Mouse (Mus musculus) heart, embryonic 14.5 days (tissue): Measurements from ENCODE around the gene Spata17. TPM values are rescaled to one million over a fixed set of nuclear protein-coding genes. Genes with fewer than 3 reads are reported as not detected.

ENCODE experiments used
- ATAC-seq: fragments of 200-750 bp; cut with Nextera tagmentation; 2 replicates; pipeline ENCODE4 v1.8.0; 2017; ENCODE audit warnings: low read depth, moderate TSS enrichment; ENCODE audit not compliant: insufficient number of reproducible peaks, insufficient read depth, low FRiP score
- H3K27ac ChIP-seq, 2 experiments: fragments of 200-500 bp in 1 of 2; fragments of 300-500 bp in 1 of 2; sonication (generic) in 1 of 2; replicated peaks in 1 of 2; 2 replicates each; pipeline ENCODE4 v1.5.1; 2012 to 2014; ENCODE audit warnings: low read depth in 2 of 2, low read length in 2 of 2, control low read depth in 1 of 2, mild to moderate bottlenecking in 1 of 2, mixed read lengths in 1 of 2; ENCODE audit not compliant: control insufficient read depth in 1 of 2, insufficient read depth in 1 of 2
- H3K27me3 ChIP-seq: fragments of 300-500 bp; sonication (generic); 2 replicates; pipeline ENCODE4 v1.6.1; 2014; ENCODE audit warnings: mild to moderate bottlenecking, low read length, control low read depth; ENCODE audit not compliant: control insufficient read depth, insufficient read depth
- H3K36me3 ChIP-seq: fragments of 300-500 bp; sonication (generic); 2 replicates; pipeline ENCODE4 v1.6.1; 2014; ENCODE audit warnings: mild to moderate bottlenecking, control low read depth, low read length, mixed read lengths; ENCODE audit not compliant: control insufficient read depth, insufficient read depth
- H3K4me1 ChIP-seq, 2 experiments: fragments of 200-500 bp in 1 of 2; fragments of 300-500 bp in 1 of 2; sonication (generic) in 1 of 2; 2 replicates each; pipeline ENCODE4 v1.6.1; 2012 to 2014; ENCODE audit warnings: low read length in 2 of 2, control low read depth in 1 of 2, mixed read lengths in 1 of 2; ENCODE audit not compliant: control insufficient read depth in 2 of 2, insufficient read depth in 2 of 2
- H3K4me2 ChIP-seq: fragments of 300-500 bp; sonication (generic); 2 replicates; pipeline ENCODE4 v1.6.1; 2014; ENCODE audit warnings: mild to moderate bottlenecking, low read length
- H3K4me3 ChIP-seq, 2 experiments: fragments of 200-500 bp in 1 of 2; fragments of 300-500 bp in 1 of 2; sonication (generic) in 1 of 2; 2 replicates each; pipeline ENCODE4 v1.5.1; 2012 to 2014; ENCODE audit warnings: low read length in 2 of 2, mild to moderate bottlenecking in 2 of 2, control low read depth in 1 of 2, low read depth in 1 of 2, moderate library complexity in 1 of 2; ENCODE audit not compliant: control insufficient read depth in 1 of 2, insufficient read depth in 1 of 2
- H3K9ac ChIP-seq: fragments of 300-500 bp; sonication (generic); 2 replicates; pipeline ENCODE4 v1.6.1; 2014; ENCODE audit warnings: mild to moderate bottlenecking, low read length
- H3K9me3 ChIP-seq: fragments of 300-500 bp; sonication (generic); 2 replicates; pipeline ENCODE4 v1.6.1; 2016; ENCODE audit warnings: low read length, control low read depth; ENCODE audit not compliant: control insufficient read depth
- WGBS: fragments of 180-500 bp; shearing (Covaris S2); extraction: QIAGEN DNeasy Blood & Tissue Kit; methylation state at CpG from one replicate; pipeline ENCODE4 v1.1.7; 2014; 5-methylcytosine and 5-hydroxymethylcytosine counted together
- polyA plus RNA-seq: library from polyadenylated mRNA; unstranded; fragments of >200 nt; fragmentation: Nextera tagmentation; extraction: Ambion mirVana; gene quantifications from 2 replicates; pipeline ENCODE4 v1.2.1, GENCODE M21; 2014

The Spata17 gene
- polyA plus RNA-seq, 1 experiment from 2014 or later = 0.27 TPM

- H3K4me2 ChIP-seq = no peak overlapping the region
- WGBS = 58% methylated on average over 4 of the region's 4 CpGs
- no peaks in the 10 kb centered on the region for H3K27me3 ChIP-seq
- no peak for ATAC-seq
- no peak overlapping the region for H3K9ac ChIP-seq
- H3K27ac ChIP-seq = no peak overlapping the region
- H3K36me3 ChIP-seq = no peaks in the 10 kb centered on the region
- 0 out of 2 replicates have a peak, but pooled peaks cover 5% of the 10 kb centered on the region for H3K9me3 ChIP-seq
- H3K4me1 ChIP-seq = peaks cover 2 to 20% of the 10 kb centered on the region in 2 experiments; a peak in 3 of 4 replicates
- H3K4me3 ChIP-seq = no peak overlapping the region
These were observed 113.1 kb downstream of the Spata17 start for GRCm38 (mm10) chr1:187102130-187102529.

GRCm38 (mm10) chr1:187101202-187101601 is 114.1 kb downstream of the Spata17 start:
- no peak overlapping the region for H3K9ac ChIP-seq
- H3K4me2 ChIP-seq = no peak overlapping the region
- H3K27ac ChIP-seq = no peak overlapping the region
- 0 out of 2 replicates have a peak, but pooled peaks cover 5% of the 10 kb centered on the region for H3K9me3 ChIP-seq
- no peak overlapping the region for H3K4me3 ChIP-seq
- H3K27me3 ChIP-seq = no peaks in the 10 kb centered on the region
- WGBS = 62% methylated on average over 3 of the region's 3 CpGs
- ATAC-seq = no peak
- H3K4me1 ChIP-seq = peaks cover 2 to 20% of the 10 kb centered on the region in 2 experiments; a peak in 3 of 4 replicates
- H3K36me3 ChIP-seq = no peaks in the 10 kb centered on the region

- H3K9me3 ChIP-seq = 0 out of 2 replicates have a peak, but pooled peaks cover under 1% of the 10 kb centered on the region
- no peaks in the 10 kb centered on the region for H3K36me3 ChIP-seq
- H3K4me2 ChIP-seq = no peak overlapping the region
- no peak overlapping the region for H3K9ac ChIP-seq
- no peaks in the 10 kb centered on the region for H3K27me3 ChIP-seq
- no peak overlapping the region for H3K4me3 ChIP-seq
- peaks cover 2 to 20% of the 10 kb centered on the region in 2 experiments; a peak in 3 of 4 replicates for H3K4me1 ChIP-seq
- ATAC-seq = no peak
- no peak overlapping the region for H3K27ac ChIP-seq
- 84% methylated on average over 3 of the region's 3 CpGs for WGBS
These were observed 114.6 kb downstream of the Spata17 start for GRCm38 (mm10) chr1:187100624-187101023.

GRCm38 (mm10) chr1:187098285-187098684 is 117.0 kb downstream of the Spata17 start:
- Histone ChIP-seq H3K4me3 (no peak overlapping the region), H3K9ac (no peak overlapping the region), H3K4me1 (peaks cover 2 to 15% of the 10 kb centered on the region in 2 experiments; a peak in 2 of 4 replicates), H3K9me3 (no peaks in the 10 kb centered on the region), H3K27me3 (no peaks in the 10 kb centered on the region), H3K36me3 (no peaks in the 10 kb centered on the region), H3K27ac (no peak overlapping the region), H3K4me2 (no peak overlapping the region)
- WGBS = 19% methylated on average over 6 of the region's 6 CpGs
- ATAC-seq = no peak

- no peak for ATAC-seq
- H3K4me3 ChIP-seq = no peak overlapping the region
- H3K27ac ChIP-seq = no peak overlapping the region
- WGBS = 88% methylated on average over 14 of the region's 14 CpGs
- no peak overlapping the region for H3K4me2 ChIP-seq
- no peaks in the 10 kb centered on the region for H3K27me3 ChIP-seq
- H3K9ac ChIP-seq = no peak overlapping the region
- no peaks in the 10 kb centered on the region for H3K4me1 ChIP-seq
- H3K9me3 ChIP-seq = no peaks in the 10 kb centered on the region
- no peaks in the 10 kb centered on the region for H3K36me3 ChIP-seq
These were observed 122.7 kb downstream of the Spata17 start for GRCm38 (mm10) chr1:187092546-187092945.

- Histone ChIP-seq H3K4me1 (no peaks in the 10 kb centered on the region), H3K36me3 (no peaks in the 10 kb centered on the region), H3K9me3 (no peaks in the 10 kb centered on the region), H3K4me3 (no peak overlapping the region), H3K4me2 (no peak overlapping the region), H3K9ac (no peak overlapping the region), H3K27ac (no peak overlapping the region), H3K27me3 (no peaks in the 10 kb centered on the region)
- 74% methylated on average over 3 of the region's 3 CpGs for WGBS
- no peak for ATAC-seq
These were observed 126.4 kb downstream of the Spata17 start for GRCm38 (mm10) chr1:187088660-187089395.

GRCm38 (mm10) chr1:187086027-187086426 is 129.2 kb downstream of the Spata17 start:
- no peaks in the 10 kb centered on the region for H3K4me1 ChIP-seq
- no peaks in the 10 kb centered on the region for H3K9me3 ChIP-seq
- WGBS = 62% methylated on average over 6 of the region's 6 CpGs
- no peaks in the 10 kb centered on the region for H3K27me3 ChIP-seq
- ATAC-seq = no peak
- H3K9ac ChIP-seq = no peak overlapping the region
- H3K4me3 ChIP-seq = no peak overlapping the region
- H3K4me2 ChIP-seq = no peak overlapping the region
- H3K36me3 ChIP-seq = no peaks in the 10 kb centered on the region
- no peak overlapping the region for H3K27ac ChIP-seq

- Histone ChIP-seq H3K27ac (no peak overlapping the region), H3K9ac (no peak overlapping the region), H3K4me2 (no peak overlapping the region), H3K9me3 (no peaks in the 10 kb centered on the region), H3K36me3 (no peaks in the 10 kb centered on the region), H3K4me3 (no peak overlapping the region), H3K27me3 (no peaks in the 10 kb centered on the region), H3K4me1 (no peaks in the 10 kb centered on the region)
- WGBS = 84% methylated on average over 9 of the region's 9 CpGs
- no peak for ATAC-seq
These were observed 137.9 kb downstream of the Spata17 start for GRCm38 (mm10) chr1:187077352-187077751.
